Mouse (Mus musculus) spleen, postnatal 14 days (tissue): ENCODE measurements around the gene Spred2.
A peak's percentile ranks its signal among the peaks of the same experiment; 100 is the strongest.

ENCODE experiments used
- DNase-seq, 2 experiments: peaks; one replicate each; pipeline ENCODE4 v3.0.0; 2021 to 2022; ENCODE audit warnings: low spot score in 2 of 2

Gene Spred2

DNA sequence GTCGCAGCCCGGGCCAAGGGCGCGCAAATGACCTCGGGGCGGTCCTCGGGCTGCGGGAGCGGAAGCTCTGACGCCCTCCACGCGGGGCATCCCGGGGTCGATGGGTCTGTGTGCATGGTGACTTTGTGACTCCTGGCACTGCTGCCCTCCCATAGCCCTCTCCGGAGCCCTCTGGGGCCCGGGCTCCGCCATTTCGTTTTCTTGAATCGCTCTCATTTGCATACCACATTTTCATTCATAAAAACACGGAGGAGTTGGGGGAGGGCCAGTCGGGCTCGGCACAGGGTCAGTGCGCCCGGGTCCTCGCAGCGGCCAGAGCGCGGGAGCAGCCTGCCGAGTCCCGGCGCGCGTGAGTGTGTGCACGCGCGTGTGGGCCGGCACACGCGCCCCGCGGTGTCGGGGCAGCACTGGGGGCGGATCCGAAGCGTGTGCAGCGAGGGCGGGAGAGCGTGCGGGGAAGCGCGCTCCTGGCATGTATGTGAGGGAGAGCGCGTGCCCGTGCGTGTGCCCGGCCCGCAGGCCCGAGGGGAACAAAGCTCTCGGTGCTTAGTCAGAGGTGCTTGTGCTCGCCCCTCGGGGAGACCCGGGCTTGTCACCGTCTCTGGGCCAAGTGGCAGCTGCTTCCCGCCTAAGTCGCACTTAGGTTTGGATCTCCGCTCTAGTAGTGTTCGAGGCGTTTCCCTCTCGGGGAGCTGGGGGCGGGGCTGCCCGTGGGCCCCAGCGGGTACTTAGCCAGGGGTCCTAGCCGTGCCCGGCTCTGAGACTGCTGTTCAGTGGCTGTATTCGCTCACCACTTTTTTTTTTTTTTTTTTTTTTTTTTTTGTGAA, 1.2 kb downstream of the Spred2 start:
- peak; percentile 37 to 53 for DNase-seq

DNA sequence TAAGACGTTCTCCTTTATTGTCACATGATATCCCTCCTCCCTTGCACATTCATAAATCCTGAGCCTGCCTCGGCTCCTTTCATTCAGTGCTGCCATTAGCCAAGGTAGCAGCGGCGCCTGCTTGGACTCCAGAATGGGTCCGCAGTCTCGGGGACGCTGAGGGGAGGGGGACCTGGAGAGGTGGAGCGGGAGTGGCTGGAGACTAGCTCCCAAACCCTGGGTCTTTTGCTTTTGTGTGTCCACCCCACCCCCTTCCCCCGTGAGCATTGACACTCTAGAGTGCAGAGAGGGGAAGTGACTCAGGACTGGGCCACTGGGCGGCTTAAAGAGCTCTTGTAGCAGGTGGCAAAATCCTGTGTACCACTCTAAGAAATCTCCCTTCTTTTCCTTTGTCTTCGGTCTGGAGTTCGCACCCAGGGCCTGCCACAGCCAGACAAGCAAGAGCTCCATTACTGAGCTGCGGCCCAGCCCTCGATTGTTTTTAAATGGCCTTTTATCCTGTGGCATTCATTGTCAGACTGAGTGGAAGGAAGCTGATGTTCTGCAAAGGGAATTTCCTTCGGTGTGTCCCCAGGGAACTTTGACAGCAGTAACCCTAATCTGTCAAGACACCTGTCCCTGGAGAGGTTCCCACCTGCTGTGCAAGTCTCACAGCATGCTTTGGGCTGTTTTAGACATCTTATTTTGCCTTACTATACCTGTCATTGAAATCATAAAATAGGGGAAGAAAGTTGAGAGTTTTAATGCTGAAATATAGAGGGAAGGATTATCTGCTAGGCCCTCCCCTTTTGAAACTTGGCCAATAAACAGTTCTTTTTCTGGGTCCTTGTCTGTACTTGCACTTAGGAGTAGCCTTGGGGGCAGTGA, 2.0 kb downstream of the Spred2 start:
- peak in 1 of 2 experiments; percentile 27 for DNase-seq

DNA sequence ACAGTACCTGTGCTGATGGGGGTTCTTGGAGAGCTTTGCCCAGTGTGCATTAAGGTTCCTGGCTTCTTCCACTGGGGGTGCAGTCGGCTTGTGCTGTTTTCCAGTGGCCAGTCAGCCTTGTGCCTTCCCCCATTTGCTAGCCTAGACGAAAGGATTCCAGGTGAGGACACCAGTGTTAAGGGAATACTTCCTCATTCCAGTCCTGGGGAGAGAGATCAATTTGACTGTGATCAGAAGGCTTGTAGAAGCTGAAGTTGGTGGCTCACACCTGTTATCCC, 2.6 kb downstream of the Spred2 start:
- no peak for DNase-seq

DNA sequence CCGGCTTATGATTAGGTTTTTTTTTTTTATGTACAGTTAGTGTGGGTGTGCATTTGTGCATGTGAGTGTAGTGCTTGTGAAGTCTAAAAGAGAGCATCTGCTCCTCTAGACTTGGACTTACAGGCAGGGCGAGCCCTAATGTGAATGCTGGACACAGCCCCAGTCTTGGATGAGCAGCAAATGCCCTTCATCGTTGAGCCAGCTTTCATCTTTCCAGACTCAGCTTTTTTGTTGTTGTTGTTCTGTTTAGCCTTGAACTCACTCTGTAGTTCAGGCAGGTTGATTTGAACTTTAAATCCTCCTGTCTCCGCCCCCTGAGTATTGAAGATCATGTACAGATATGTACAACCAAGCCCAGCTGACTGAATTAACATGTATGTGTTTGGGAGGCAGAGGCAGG, 4.5 kb downstream of the Spred2 start:
- DNase-seq, result no peak

DNA sequence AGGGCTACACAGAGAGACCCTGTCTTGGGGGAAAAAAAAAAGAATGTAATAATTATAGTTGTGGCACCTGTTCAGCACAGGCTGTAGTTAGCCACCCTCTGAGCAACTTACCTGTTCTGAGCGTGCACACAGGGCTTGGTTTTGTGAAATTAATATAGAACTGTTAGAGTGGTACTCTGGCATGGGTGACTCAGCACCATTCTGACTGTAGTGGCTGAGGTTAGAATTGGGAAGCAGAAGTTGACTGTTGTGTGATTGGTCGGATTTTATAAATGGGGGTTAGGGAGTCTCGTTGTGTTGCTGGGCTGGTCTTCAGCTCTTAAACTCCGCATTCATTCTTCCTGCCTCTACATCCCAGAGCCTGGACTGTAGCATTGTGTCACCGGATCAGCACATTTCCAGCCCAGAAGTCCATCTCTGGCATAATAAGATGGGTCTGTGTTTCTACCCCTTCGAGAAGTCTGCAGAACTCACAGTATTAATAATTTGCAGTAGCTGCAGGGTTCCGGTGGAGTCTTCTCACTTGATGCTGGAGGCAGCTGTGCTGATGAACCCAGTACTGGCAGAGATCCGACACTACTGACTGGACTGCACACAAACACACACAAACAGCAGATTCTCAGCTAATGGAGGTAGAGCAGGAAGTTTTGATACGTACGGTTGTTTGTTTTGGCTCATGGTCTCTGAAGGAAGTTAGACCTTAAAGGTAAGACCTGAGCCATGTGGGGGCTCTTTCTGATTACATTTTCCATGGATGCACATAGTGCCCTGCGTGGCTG, 5.1 kb downstream of the Spred2 start:
- no peak for DNase-seq

DNA sequence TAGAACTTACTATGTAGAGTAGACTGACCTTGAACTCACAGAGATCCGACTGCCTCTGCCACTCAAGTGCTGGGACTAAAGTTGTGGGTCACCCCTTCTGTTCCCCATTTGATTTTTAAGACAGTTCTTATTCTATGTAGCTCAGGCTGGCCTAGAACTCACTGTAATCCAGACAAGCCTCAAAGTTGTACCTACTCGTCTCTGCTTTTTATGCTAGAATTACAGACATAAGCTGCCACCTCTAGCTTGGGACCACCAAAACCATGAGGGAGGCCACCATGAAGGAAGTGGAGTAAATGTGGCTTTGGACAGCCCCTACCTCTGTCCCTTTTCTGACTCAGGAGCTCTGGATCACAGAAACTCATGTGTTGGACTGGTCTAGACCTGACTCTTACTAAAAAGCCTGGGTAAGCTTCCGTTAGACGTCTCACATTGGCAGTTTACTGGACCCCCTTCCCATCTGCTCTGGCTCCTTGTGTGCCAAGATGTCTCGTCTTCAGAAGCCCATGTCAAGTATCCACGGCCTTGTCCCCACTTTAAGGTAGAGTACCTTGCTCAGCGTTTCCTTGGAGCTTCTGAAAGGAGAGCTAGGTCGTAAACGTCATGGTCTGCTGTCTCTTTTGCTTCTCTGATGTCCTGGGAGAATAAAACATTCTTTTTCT, 7.5 kb downstream of the Spred2 start:
- DNase-seq, result no peak

DNA sequence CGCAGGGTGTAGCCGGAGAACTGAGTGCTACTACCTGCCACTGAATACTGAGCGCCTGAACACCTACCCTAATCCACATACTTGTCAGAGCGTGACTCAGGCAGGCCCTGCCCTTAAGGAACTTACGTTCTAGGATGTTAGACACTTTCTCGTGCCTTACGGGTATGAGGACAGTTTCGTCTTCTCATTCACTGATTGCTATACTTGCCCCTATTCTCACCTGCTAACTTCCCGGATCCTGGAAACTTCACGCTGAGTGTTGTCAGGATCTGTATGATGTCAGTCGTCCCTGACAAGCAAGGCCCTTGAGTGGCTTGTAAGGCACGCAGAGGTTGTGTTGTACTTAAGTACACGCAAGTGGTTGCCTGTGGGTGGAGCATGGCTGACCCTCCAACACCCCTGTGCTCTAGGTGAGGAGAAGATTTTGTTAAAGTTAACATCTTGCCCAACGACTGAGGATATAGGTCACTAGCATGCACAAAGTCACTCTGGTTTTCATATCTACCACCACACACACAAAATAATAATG, 8.9 kb downstream of the Spred2 start:
- no peak for DNase-seq

DNA sequence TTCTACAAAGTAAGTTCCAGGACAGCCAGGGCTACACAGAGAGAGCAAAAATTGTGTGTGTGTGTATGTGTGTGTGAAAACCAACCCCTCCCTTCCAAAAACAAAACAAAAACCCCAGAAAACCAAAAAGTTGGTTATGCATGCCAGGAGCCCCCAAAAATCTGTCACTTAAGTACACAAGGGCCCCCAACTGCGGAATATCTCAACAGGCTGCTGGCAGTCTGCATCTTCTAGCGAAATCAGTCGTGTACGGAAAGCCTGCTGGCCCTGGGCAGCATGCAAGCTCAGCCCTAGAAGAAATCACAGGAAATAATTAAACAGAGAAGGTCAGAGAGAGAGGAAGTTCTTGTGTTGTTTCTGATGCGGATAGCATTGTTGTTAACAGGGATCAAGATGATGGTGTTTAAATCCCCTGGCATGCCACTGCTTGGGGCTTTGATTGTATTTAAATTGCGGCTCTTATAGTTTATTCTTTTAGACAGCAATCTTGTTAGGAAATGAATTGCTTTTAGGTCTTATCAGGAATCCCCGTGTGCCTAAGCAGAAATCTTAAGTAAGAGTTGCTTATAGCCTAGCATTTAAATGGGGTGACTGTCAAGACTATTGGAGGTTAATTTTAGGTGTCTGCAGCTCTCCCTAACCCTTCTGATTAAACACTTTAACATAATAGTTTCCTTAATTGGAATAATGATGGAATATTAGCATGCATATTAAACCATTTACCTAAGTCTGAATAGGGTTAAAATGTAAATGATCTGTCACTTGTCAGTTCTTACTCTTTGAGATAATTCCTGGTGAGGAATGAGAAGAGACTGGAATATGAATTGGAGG, 11.6 kb downstream of the Spred2 start:
- DNase-seq, result no peak

DNA sequence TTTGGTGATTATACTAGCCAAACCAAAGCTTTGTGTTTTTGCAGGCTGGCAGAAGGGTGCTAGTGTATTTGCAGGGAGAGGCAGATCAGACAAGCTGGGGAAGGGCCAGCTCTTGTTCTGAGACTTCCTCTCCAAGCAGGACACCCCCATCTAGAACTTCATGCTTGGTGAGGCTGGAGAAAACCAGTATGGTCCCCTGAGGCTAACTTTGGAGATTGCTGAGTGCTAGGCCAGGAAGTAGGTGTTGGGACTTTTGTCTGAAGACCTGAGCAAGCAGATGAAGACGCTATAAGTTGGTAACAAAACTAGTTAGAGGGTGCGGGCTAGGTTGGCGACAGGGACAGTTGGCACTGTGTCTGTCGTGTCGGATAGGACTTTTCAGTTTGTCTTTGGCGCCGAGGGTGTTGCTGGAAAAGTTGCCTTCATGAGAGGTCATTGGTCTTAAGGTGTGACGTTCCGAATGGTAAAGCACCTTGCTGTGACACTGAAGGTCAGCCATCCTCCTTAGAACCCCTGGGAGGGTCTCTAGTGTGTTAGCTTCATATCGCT, 14.4 kb downstream of the Spred2 start:
- no peak for DNase-seq

DNA sequence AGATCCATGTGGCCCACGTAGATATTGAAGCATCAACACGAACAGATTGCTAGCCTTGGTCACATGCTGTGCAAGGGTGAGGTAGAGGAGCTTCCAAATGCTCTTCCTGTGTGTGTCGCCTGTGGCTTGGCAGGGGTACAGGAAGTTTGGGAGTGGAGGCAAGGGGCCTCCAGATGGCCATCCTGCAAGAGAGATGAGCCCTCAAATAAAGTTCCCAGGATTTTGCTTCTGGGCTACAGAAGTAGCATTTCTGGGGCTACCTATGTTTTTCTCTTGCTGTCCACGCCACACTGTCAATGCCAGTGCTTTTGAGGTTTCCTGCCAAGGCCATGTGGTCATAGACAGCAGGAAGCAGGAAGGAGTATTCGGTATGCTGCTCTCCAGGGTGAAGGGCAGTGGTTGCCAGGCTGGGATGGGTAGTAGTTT, 15.1 kb downstream of the Spred2 start:
- DNase-seq, result no peak

DNA sequence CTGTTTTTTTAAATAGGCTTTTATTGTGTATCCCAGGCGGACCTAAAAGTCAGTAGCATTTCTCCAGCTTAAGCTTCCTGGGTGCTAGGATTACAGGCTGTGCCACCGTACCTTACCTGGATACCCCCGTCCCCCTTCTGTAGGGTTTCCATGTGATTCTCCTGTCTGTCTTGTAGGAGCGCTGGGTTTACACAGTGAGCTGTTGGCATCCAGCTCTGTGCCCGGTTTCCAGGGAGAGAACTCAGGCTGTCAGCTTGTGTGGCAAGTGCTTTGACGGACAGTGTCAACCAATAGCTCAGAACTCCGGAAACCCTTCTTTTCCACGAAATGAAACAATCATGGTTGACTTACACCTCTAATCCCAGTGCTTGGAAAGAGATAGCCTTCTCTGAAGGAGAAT, 15.7 kb downstream of the Spred2 start:
- DNase-seq, result no peak

DNA sequence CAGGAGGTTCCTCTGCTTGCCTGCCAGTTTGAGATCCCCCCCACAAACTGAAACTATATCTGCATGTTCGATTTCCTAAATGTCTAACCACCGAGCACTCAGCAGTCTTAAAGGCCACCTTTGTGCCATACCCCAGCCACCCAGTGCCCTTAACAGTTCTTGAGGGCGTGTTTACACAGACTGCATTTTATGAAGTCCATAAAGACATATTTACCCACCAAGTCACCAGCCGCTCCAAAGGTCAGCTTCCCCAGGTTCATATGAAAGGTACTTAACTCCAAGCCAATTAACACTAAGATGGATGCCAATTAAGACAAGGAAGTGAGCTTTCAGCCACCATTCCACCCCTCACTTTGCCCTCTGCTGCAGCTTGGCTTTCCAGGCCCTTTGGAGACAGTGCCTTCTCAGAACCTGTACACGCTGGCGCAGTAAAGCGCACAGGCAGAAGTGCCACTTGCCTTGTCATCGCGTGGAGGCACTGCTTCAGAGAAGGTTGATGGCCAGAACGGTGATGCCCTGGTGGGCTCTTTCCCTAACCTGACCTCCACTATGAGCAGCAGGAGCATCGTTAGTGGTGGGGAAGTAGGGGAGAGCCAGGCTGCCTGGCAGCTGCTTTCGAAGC, 17.1 kb downstream of the Spred2 start:
- DNase-seq, result no peak

DNA sequence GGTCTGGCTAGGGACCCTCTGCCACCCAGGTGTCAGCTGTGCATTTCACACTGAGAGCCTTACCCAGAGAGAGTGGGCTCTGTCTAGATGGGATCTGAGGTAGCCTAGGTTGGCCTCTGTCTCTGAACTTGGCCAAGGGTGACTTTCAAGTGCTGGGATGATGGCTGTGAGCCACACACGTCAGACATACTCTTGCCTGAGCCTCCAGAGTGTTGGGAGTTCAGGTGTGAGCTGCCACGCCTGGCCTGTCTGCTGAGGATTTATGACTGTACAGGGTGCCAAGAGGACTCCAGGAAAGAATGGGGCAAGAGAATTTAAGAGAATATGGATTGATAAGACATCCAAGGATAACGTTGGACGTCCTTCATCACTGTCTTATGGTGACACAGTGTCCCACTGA, 17.8 kb downstream of the Spred2 start:
- DNase-seq, result no peak

DNA sequence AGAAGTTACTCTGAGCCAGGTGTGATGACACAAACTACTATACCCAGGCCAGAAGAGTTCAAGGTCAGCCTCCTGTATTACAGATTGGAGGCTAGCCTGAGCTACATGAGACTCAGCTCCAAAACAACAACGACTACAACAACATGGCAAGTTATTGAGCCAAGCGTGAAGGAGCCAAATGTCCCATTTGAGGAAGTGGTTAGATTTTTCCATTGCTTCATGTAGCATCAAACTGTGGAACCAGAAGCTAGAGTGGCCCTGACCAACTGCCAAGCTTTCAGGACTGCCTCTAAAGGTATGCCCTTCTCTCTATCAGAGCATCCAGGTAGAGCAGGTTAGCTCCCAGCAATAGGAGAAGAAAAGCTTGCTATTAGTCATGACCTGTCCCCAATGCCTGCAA, 19.6 kb downstream of the Spred2 start:
- DNase-seq, result no peak

DNA sequence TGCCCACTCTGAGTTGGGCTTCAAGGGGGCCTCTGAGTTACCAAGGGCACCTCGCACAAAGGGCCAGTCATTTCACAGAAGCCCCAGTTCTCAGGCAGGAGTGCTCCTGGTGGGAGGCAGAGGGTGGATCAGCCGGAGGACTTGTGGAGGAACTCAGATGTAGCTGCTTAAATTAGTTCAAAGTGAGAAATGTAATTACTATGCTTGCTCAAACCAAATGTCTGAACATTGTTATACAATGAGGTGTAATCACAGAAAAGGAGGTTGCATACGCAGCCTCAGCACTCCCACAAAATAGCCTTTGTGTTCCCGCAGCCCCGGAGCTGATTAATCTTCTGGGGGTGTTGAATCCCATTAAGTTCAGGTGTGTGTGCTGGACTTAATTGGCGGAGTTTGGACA, 20.5 kb downstream of the Spred2 start:
- no peak for DNase-seq

DNA sequence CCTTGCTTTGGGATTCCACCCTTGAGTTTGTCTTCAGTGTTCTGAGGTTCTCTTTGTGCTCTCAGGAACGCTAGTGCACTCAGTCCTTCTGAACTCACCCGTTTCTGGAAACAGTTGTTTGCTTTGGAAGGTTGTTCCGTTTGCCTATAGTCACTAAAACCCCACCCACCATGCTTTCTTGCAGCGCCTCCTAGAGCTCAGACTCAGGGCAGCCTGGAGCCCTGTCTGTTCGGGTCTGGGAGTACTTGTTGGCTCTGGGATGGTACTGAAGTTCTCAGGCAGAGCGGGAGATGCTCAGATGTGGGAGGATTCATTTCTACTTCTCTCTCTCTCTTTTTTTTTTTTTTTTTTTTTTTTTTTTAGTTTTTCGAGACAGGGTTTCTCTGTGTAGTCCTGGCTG, 22.5 kb downstream of the Spred2 start:
- no peak for DNase-seq

DNA sequence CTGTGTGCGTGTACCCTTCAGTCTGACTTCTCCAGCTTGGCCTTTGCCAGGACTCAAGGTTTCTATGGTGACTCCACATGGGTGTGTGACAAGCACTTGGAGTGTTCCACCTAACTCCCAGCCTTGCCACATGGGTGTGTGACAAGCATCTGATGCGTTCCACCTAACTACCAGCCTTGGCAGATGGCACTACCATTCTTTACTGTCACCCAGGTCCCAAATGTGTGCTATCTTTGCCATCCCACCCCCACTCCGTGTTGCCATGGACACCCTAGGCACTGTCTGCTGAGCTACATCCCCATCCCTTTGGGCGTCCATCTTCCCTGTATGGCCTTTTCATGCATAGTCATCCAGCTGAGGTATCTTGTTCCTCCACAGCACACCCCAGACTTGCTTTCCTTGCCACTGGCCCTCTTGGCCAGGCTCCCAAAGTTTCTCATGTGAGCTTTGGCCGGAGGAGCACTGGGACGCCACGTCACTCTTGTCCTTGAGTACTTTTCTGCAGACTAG, 23.5 kb downstream of the Spred2 start:
- DNase-seq, result no peak

DNA sequence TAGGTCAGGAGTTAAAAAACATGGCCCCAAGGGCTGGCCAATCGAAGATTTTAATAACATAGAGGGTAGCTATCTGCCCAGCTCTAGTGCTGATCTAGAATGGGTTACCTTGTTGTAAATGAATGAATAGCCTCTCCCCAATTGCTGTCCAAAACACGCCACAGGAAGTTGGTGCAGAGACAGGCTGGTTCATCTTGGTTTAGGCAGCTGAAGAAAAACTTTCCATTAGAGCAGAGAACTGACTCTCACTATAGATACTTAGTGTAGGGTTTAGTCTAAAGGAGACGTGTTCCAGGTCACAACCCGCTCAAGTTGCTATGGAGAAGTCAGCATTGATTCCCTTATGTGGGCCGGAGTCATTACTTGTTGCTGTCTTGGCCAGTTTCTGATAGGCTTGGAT, 25.6 kb downstream of the Spred2 start:
- DNase-seq, result no peak

DNA sequence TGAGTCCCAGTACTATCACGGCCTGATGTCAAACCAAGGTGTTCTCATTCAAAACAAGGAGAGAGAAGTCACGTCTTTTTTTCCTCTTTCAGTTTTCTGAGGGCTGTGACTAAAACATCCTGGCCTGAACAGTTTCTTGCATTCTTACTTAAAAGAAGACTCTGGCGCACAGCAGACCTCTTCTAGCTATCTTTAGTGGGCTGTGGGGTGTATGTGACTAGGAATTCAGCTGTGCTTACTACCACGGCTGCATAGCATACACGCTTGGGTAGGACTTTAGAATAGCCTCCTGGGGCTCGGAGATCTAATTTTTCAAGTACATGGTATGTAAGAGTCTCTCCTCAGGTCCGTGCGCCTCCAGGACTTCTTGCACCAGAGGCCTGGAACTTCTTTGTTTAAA, 26.0 kb downstream of the Spred2 start:
- no peak for DNase-seq

DNA sequence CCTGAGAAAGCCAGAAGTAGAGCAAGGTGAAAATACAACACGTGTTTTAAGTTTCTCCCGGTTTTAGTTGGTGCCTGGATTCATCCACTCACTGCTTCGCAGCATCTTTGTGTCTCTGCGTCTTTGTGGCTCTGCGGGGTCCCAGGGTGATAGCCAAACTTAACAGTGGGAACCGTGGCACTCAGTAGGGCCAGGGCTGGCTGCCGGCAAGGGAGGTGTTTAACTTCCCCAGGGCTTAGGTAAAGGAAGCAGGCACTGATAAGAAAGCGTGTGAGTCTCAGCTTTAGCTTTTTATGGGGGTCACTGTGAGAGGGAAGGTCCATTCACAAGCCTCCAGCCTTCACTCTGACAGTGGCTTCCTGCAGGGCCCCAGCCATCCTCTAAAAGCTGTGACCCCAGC, 28.8 kb downstream of the Spred2 start:
- no peak for DNase-seq
